Mouse (Mus musculus): ENCODE measurements at regions not wholly inside any gene's neighbourhood (a gene's known extent, or its start where the extent isn't known, plus 50 kb on each side); places are given as distances from the start of the nearest gene placed in this dataset.

DNA sequence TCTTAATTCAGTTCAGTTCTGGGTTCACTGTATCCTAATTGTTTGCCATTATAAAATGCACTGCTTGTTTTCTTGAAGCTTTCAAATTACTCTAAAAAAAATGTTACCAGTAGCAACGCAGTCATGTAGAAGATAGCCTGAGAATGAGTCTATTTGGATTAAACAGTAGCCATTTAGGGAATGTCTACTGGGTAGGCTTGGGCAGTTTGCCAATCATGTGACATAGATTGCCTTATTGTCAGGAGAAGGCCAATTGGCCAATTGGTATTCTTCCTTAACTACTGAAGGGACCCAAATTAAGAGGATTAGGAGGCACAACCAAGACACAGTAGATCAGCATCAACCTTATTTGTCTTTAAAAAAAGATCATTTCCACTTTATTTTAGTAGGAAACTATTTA is 379.7 kb downstream of the Samd5 start:
- DNase-seq (ENCODE audit: low spot score), result no peak

DNA sequence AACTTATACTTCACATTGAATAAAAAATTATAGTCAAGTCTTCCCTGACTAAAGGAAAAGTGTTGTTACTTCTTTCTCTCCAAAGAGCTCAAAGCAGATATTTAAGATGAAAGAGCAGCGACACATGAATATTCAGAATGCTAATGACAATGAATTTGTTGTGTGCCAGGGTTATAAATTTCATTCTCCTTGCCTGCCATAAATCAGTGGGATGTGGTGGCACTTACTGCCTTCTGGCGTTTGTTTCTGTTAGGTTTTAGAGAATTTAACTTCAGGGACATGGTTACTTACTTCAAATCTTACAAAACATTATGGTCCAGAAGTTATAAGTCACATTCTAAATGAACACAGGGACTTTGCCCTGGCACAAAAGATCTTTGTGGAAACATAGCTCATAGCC is 380.4 kb downstream of the Samd5 start:
- DNase-seq (ENCODE audit: low spot score), result no peak

DNA sequence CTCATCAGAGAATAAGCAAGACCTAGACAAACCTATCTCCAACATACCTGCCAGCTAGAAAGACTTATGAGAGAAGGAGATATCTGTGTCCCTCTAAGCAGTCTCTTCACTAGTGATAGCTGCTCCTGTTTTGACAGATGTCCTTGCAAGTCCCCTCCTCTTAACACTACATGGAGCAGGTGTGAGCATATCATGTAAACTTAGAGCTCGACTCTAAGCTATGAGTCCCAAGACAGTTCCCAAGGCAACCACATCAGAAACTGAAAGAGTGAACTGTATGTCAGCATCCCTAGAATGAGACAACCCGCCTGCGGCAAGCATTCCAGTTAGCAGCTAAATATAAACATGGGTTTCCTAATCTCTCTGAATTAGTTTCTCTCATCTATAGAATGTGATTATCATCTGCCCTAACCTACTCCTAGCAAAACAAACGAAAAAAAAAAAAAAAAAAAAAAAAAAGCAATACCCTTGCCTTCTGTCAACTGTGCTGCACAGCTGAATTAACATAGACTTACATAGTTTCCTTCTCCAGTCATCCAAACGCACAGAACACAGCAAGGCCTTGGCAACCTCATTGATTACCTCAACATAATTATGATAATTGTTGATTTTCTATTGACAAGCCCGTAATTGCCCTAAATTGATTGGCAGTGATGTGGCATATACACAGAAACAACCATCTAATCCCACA is 383.4 kb downstream of the Samd5 start:
- no peak for DNase-seq (ENCODE audit: low spot score)

DNA sequence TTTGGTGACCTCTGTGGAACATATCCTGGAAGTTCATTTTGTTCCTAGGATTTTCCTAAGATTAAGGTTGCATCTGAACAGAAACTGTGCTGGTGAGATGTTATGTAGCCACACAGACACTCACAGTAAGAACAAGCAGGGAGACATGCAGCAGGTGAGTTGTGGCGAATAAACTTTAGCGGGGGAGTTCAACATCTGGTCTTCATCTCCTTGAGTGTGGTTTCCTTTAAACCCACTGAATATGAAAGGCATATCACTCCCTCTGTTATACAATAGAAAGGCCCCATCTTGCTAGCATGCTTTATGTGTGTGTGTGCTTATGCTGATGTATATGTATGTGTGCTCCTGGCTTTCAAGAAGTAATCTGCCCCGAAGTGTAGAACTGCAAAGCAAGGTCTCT is 387.1 kb upstream of the Sash1 start:
- no peak for DNase-seq (ENCODE audit: low spot score)

DNA sequence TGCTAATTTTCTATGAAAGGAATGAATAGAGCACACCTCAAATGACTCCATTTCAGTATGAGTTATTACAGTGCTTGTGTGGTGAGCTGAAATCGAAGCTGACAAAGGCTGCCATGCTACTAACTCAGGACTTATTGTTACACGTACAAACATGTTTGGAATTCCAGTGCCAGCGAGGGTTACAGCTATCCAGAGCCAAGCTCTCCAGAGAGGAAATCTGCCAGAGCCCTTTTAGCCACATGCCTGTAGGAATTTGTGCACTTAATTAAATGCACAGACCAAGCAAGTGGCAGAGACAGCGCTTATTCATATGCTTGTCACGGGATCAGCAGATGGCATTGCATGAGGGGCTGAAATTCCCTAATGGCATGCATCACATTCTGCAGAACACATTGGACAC is 386.4 kb upstream of the Sash1 start:
- no peak for DNase-seq (ENCODE audit: low spot score)

DNA sequence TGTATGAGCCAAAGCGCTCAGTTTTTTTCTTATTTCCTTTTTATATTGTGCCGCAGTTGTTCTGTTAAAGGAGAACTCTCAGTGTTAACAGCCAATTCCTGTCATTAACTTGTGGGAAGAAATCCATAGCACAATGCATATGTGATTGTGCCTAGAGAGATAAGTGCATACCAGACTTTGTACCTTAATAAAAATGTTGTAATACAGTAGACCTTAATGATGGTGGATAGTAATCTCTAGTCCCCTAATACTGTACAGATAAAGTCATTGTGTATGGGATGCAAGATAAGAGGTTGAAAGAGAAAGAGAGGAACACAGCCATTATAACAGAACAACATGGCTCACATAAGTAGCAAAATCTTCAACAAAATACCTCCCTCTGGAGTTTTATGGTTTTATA is 379.7 kb upstream of the Sash1 start:
- DNase-seq (ENCODE audit: low spot score), result no peak

DNA sequence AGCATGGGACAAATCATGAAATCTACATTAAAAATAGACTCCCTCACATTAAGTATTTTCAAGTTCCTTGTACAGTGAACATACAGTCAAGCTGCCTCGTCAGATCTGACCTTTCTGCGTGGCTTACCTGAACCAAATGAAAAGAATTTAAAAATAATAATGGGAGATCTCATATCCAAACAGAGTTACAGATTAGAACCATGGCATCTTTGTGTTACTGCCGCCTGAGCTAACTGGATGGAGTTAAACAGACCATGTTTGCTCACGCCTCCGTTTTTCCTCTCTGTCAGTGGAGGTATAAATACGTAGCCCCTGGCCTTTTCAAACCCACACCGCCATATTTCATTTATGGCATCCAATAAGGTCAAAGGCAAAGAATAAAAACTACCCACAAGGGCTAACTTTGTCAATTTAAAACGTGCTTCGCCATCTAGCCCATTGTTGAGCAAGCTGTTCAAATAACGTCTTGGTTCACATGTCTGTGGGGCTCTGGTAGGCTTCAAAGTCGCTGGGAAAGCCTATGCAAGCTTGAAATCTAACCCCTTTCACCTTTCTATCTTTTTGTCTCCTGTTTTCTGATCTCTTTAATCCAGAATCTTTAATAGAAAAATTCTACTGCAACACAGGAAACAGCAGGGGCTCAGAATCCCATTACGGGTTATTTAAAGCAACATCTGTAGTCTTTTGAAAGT is 378.6 kb upstream of the Sash1 start:
- no peak for DNase-seq (ENCODE audit: low spot score)

DNA sequence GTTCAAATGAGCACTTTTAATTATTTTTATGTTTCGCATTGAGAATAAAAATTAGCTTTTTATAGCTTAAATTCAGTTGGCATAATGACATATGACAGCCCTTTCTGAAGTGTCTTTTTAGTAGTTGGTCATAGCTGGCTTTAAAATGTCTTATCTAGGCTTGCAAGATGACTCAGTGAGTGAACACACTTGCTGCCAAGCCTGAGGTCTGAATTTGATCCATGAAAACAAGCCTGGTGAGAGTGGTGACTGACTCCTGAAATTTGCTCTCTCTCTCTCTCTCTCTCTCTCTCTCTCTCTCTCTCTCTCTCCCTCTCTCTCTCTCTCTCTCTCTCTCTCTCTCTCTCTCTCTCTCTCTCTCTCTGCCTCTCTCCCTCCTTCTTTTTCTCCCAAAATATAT is 372.8 kb upstream of the Sash1 start:
- DNase-seq (ENCODE audit: low spot score), result no peak

DNA sequence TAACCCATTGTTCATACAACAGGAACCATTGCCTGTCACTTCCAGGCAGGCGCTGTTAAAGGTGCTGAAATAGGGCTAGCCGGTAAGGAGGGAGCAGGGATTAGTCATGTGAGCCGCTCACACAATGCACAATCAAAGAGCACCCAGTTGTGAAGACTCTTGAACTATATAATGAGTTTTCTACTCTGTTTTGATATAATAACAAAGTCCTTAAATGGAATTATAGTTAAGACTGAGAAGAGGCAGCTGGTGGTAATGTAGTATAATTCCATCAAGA is 367.0 kb upstream of the Sash1 start:
- no peak for DNase-seq (ENCODE audit: low spot score)

DNA sequence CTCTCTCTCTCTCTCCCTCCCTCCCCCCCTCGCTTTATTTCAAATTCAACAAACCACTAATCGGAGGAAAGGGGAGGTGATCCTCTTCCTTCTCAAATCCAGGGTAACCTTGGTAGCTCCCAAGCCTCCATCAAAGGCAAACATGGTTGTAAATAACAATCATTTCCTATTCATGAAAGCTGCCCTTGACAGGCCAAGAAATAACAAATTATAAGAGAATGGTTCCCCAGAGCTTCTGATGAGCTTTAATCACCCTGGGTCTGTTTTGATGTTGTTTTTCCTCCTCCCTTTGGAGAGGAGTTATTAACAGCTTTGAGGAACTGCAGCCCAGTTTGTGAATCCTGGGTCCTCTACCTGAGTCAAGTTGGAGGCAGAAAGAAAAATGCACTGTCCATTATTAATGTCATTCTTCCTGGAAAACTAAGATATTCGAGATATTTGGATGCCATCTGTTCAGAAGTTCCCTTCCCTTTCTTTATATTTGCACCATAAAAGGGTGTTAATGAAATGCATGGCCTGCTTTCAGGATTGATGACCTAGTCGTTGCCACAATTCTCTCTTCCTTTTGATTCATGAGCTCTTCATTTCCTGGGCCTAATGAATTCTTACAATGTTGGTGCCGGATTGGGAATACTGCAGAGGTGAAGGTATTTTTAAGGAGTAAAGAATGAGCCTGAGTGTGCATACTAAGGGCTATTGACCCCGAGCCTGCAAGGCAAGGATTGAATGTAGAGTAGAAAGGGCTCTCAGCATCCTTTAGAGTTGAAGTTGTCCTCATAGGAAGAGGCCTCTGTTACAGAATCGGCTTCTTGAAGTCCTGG is 366.5 kb upstream of the Sash1 start:
- DNase-seq (ENCODE audit: low spot score), result no peak

DNA sequence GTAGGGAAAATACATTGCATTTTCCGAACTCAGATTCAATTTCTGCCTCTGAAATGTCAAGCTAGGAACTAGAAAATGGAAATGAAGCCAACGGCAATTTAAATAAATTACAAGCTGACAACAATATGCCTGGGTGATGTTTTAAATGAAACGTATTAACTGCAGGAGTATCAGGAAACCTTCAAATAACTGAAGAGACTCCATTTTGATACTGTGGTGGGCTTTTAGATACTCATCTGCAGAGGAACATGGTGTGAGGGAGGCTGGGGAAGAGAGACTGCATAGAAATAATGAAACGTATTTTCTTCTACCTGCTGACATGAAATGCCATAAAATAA is 357.4 kb upstream of the Sash1 start:
- no peak for DNase-seq (ENCODE audit: low spot score)

DNA sequence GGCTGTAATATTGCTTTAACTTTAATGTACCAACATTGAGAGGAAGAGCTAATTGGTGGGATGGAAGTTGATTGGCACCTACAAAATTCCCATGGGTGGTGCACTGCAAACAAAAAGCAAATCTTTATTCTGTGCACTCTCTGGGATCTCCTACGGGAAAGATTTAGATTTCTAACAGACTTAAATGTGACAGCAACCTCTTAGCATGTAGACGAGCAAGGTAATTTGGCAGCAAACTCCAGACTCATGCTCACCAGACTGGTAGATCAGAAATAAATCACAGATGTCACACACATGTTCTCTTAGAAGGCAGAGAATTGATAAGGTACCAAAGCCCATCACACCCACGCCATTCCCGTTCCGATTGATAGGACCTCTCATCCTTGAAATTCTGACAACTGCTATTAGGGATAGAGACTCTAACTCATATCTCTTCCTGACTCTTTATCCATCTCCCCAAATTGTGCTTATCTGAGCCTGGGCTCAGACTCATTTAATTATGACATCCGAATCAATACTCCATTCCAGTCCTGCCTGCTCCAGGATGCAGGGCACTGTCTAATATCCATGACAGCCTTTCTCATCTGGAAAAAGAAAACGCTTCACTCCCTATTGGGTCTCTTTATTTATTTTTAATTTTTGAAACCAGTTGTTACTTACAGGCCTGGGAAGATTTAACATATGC is 356.9 kb upstream of the Sash1 start:
- no peak for DNase-seq (ENCODE audit: low spot score)

DNA sequence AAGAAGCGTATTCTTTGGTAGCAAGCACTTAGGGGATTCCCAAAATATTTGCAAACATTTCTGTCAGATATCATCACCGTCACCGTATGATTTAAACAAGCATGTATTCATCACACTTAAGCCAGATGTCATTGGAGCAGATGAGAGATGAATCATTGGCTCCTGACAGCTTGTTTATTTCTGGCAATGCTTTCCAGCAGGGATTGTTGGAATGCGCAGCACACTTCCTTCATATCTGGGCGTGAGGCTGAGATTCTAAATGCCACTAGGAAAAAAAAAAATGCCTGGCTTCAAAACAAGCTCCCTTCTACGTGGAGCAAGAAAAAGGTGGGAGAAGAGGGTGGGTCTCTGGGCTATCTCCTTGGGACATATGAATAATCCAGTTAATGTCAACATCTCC is 354.1 kb upstream of the Sash1 start:
- DNase-seq (ENCODE audit: low spot score), result no peak

DNA sequence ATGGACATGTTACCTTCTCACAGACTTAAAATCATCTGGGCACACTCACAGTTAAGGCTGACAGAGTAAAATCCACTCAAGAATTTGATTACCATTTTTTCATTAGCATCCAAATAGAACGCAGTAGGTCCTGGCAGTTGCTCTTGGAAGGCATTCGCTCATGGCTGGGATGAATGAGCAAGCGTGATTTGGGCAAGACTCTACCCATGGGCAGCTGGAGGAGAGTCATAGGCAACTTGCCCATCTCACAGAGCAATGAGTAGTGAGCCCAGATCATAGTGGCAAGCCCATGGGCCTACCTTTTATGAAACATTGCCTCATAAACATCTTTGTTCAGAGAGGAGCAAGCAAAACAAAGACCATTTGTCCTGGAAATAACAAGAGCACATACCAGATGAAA is 345.9 kb upstream of the Sash1 start:
- no peak for DNase-seq (ENCODE audit: low spot score)

DNA sequence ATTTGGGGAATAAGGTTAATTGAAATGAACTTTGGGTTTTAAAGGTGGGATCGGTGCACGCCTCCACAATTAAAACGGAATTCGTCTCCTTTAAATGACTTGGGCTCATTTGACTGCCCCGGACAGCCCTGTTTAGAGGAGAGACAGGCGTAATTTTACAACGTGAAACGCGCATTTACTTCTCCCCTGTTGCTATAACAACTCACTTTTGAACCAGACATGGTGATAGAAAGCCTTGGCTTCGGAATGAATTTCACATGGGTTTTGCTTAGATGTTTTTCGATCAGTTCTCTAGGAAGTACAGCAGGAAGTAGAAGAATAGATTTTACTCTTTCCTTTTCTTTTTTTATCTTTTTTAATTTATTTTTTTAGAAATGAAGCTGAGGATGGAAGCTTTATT is 343.2 kb upstream of the Sash1 start:
- no peak for DNase-seq (ENCODE audit: low spot score)

DNA sequence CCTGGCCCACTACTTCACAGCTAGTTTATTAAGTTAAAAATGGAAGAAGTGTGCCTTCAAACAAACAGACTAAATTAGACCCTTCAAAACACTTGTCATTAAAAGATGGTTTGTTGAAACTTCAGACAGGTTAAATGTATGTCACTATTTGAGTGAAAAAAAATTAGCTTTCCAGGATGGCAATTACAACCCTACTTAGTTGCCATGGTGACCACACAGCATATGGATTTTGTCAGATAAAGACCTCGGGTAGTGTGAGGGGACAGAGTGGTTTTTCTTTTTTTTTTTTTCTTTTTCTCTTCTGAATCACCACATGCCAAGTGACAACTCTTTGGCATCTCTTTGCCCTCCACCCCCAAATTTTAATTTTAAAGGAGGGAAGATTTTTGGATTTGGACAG is 341.5 kb upstream of the Sash1 start:
- no peak for DNase-seq (ENCODE audit: low spot score)

DNA sequence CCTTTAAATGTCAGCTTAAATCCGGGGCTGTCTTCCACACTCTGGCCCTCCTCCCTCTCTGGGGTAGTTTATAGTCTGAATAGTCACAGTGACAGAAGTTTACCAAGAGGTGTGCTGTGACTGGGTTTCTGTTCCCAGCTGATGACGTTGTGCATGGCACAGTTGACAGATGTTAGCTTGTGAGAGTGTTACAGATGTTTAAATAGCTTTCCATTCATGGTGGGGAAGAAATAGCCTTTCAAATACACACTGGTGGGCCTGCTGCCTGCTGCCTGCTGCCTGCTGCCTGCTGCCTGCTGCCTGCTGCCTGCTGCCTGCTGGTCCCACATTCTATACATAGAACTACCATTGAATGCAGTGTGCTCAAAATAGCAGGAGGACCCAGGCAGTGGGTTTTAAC is 324.8 kb upstream of the Sash1 start:
- no peak for DNase-seq (ENCODE audit: low spot score)

DNA sequence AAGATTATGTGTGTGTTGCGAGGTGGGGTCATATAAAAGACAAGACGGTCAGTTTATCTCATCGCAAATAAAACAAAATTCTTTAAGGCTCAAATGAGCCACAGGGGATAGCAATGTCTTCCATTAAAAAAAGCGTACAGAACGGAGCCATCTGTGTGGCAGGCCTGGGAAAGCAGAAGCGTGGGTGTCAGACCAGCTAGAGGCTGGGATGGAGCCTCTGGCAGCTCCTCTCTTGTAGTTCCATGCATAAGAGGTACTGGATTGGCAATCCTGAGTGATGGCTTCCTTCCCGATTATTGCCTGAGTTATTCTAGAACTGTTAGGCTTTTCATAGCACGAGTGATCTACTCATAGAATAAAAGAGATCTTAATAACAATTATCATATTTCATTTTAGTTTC is 318.2 kb upstream of the Sash1 start:
- DNase-seq (ENCODE audit: low spot score), result no peak

DNA sequence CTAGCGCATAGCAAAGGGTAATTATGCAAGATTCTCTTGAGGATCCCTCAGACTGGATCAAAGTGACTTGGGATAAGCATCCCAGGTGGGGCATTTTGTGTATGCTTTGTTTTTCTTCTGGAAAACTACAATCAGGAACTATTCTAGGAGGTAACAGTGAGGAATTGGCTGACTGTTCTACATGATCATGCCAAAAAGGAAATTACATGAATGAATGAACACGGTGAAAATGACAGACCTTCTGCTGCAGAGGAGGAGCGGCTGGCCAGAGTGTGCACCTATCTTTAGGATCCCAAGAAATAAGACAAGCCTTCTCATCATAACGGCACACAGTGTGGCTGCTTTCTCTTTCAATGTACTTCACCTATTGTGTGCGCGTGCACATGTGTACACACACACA is 317.5 kb upstream of the Sash1 start:
- no peak for DNase-seq (ENCODE audit: low spot score)

DNA sequence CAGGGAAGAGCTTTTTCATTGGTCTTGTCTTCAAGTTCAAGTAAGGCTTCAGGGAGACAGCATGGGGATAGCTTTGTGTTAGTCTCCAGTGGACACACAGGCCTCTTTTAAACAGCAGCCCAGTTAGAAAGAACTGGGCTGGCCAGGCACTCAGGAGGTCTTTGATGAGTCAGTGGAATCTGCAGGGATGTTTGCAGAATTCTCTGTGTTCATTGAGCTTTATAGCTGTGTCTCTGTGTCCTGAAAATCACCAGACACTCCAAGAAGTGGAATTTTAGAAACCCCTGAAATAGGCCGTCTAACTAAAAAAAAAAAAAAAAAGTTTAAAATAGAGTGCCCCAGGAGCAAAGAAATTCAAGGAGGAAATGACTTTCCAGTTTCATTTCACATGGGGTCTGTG is 317.1 kb upstream of the Sash1 start:
- no peak for DNase-seq (ENCODE audit: low spot score)

DNA sequence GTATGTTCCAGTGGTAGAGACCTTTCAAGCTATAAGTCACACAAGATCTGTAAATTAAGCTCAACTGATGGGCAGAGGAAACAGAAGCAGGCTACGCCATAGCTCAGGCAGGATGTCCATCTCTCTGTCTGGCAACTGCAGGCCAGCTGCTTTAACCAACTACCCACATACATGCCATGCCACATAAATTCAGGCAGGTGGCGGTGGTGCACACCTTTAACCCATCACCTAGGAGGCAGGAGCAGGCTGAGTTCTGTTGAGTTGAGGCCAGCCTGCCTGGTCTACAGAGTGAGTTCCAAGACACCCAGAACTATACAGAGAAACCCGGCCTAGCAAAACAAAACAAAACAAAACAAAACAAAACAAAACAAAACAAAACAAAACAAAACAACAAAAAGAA is 289.1 kb upstream of the Sash1 start:
- DNase-seq (ENCODE audit: low spot score), result no peak

DNA sequence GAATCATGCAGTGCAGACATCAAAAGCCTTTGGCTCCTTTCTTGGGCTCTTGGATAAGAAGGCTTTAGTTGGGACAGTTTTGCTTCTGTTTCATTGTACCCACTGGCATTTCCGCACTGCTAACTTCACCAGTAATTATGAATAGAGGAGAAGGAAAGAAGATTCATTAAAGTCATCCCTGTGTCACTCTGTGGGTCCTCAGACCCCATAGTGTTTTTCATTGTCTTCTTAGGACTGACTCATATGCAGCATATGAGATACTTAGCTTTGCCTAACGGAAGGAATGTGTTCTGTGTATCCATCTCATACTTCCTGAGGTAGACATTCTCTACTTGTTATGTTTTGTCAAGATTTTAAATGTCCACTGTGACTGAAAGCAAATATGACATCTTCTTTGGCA is 287.6 kb upstream of the Sash1 start:
- no peak for DNase-seq (ENCODE audit: low spot score)

DNA sequence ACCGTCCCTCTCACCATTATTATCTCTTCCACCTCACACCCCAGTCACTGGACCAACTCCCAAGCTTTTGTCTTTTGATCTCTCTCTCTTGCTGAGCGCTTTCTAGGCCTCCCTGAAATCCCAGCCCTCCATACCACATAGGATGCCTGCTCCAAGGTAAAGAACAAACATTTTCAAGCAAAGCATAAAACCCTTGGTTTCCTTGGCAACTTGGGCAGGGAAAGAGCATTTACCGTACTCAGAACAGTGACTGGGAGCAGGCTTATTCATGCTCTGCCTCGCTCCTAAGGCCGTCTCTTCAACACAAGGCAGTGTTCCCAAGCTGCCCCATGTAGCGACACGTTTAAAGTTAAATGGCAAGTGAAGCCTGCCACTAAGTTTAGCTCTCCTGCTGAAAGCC is 282.9 kb upstream of the Sash1 start:
- no peak for DNase-seq (ENCODE audit: low spot score)

All from testis, postnatal 14 days (tissue).